Mouse (Mus musculus): ENCODE measurements around the gene Igf1r. TPM values are rescaled to one million over a fixed set of nuclear protein-coding genes. Genes with fewer than 3 reads are reported as not detected.
A peak's percentile ranks its signal among the peaks of the same experiment; 100 is the strongest.

Gene Igf1r
- polyA plus RNA-seq, 1 experiment: 16.9 TPM

DNA sequence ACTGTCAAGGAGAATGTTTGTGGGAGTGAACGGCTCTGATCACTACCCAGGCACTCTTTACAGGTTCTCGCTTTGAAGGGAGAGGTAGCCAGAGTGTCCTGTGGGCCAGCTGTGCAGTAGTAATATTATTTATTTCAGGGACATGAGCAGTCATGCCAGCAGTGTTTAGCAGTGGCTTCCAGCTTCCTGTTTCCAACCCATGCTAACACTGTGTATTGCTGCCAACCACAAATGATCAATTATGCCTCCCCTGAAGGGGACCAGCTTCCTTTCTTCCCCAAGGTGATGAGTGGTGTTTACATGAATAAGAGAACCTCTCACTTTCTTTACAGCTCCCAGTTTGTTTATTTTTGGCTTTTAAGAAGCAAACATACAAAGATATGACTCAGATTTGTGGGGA is 28.4 kb upstream of the Igf1r start:
- 24% methylated on average over 2 of the region's 2 CpGs for WGBS
- DNase-seq: no peak
- Histone ChIP-seq H3K4me1 (ENCODE audit: control insufficient read depth, insufficient read depth, low read length) (no peaks in the 10 kb centered on the region), H3K4me3 (replicated peaks; ENCODE audit: extremely low read depth, low read depth, low read length) (no peak overlapping the region)
- TF ChIP-seq POLR2A (IDR thresholded peaks at IDR 0.05; ENCODE audit: borderline replicate concordance, extremely low read depth, low read depth, low read length) (no peak), CTCF (IDR thresholded peaks at IDR 0.05; ENCODE audit: insufficient read depth, low read length) (no peak)

DNA sequence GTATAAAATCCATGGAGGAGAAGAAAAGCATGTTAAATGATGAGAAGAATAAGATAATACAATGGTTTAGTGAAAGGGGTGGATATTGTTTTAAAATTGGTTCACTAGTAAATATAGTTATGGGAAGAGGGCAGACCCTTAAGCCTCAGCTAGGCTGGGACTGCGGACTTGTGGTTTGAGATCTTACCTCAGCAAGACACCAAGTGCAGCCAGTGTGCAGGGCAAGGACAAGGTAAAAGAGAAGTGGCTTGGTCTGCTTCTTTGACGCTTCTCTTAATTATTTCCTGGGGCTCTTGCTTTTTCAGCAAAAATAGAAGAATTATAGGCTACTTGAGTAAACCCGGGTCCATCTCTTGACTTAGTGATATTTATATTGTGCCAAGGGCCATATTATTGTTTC is 22.5 kb upstream of the Igf1r start:
- Histone ChIP-seq H3K4me3 (replicated peaks; ENCODE audit: extremely low read depth, low read depth, low read length) (no peak overlapping the region), H3K4me1 (ENCODE audit: control insufficient read depth, insufficient read depth, low read length) (no peaks in the 10 kb centered on the region)
- DNase-seq: no peak
- 59% methylated on average over 3 of the region's 3 CpGs for WGBS
- TF ChIP-seq CTCF (IDR thresholded peaks at IDR 0.05; ENCODE audit: insufficient read depth, low read length) (no peak), POLR2A (IDR thresholded peaks at IDR 0.05; ENCODE audit: borderline replicate concordance, extremely low read depth, low read depth, low read length) (no peak)

DNA sequence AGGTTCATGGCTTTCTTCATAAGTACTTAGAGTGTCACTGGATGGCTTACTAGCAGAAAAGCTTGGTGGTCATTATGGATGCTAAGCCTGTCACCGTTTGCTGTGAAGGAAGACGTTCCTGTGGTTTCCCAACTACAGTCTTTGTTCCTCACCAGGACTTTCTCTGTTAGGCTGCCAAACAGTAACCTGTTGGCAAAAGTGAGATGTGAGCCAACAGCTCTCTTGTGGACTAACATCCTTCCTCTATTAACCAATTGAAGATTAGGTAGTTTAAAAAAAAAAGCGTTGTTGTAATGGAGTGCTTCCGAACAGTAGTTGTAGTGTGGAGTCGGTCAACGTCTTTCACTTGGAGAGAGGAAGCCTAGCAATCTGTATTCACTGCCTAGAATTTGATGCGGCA is 15.8 kb upstream of the Igf1r start:
- 68% methylated on average over 7 of the region's 7 CpGs for WGBS
- no peak for DNase-seq
- no peak overlapping the region for H3K4me3 ChIP-seq (replicated peaks; ENCODE audit: extremely low read depth, low read depth, low read length)
- TF ChIP-seq POLR2A (IDR thresholded peaks at IDR 0.05; ENCODE audit: borderline replicate concordance, extremely low read depth, low read depth, low read length) (no peak), CTCF (IDR thresholded peaks at IDR 0.05; ENCODE audit: insufficient read depth, low read length) (no peak)
- no peaks in the 10 kb centered on the region for H3K4me1 ChIP-seq (ENCODE audit: control insufficient read depth, insufficient read depth, low read length)

DNA sequence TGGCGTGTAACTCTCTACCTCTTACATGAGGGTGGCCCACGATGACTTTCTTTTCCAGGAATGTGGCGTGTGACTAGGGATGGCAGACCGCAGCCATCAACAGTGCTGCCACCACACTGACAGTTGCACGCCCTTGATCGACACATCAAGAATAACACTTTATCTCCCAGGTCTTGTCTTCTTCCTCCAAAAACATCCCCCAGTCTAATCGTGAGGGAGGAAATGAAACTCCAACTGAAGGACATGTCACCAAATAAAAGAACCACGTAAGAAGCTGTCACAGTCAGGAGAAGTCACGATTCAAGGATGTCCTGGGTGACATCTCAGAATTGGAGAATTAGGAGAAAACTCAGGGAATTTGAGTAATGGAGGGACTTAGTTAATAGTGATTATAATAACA is 8.8 kb upstream of the Igf1r start:
- TF ChIP-seq CTCF (IDR thresholded peaks at IDR 0.05; ENCODE audit: insufficient read depth, low read length) (no peak), POLR2A (IDR thresholded peaks at IDR 0.05; ENCODE audit: borderline replicate concordance, extremely low read depth, low read depth, low read length) (no peak)
- DNase-seq: no peak
- no peak overlapping the region for H3K4me3 ChIP-seq (replicated peaks; ENCODE audit: extremely low read depth, low read depth, low read length)
- 60% methylated on average over 9 of the region's 9 CpGs for WGBS
- H3K4me1 ChIP-seq (ENCODE audit: control insufficient read depth, insufficient read depth, low read length): no peaks in the 10 kb centered on the region

DNA sequence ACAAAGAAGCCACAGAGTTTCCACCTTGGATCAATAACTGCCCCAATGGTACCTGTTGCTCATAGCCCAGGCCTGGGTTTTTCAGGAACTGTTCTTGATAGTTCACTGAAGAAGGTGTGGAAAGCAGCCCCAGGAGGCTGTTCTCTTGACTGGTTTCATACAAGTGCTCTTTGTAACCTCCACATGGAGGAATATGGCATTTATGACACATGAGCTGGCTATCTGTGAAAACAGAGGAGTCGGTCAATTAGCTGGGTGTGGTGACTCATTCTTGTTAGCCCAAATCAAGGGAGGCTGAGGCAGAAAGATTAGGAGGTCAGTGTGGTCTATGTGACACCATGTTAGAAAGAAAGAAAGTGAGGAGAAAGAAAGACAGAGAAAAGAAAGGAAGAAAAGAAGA is 5.7 kb upstream of the Igf1r start:
- TF ChIP-seq CTCF (IDR thresholded peaks at IDR 0.05; ENCODE audit: insufficient read depth, low read length): no peak
- TF ChIP-seq POLR2A (IDR thresholded peaks at IDR 0.05; ENCODE audit: borderline replicate concordance, extremely low read depth, low read depth, low read length): no peak
- no peak for DNase-seq
- Histone ChIP-seq H3K4me3 (replicated peaks; ENCODE audit: extremely low read depth, low read depth, low read length) (no peak overlapping the region), H3K4me1 (ENCODE audit: control insufficient read depth, insufficient read depth, low read length) (no peaks in the 10 kb centered on the region)
- WGBS: 72% methylated on average over 1 of the region's 1 CpGs

DNA sequence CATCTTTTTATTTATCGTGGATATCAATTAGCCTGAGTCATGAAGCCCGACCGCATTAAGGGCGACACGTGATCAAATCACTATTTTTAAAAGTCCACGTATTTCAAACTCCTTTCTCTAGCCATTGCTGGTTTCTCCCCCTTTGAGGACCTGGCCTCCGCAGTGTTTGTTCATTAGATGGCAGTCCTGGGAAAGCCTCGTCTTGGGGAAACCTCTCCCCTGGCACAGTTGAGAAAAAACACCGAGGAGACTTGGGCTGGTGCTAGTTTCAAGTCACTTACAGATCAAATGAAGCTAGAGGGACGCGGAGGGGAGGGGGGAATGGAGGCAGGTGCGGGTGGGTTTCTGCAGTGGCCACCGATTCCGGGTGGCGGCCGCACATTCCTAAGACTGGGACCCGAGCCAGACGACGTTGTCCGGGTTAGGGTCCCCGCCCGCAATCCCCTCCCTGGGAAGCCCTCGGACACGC is 2.2 kb upstream of the Igf1r start:
- DNase-seq: no peak
- H3K4me3 ChIP-seq (replicated peaks; ENCODE audit: extremely low read depth, low read depth, low read length): peak overlapping the region; percentile 78
- WGBS: under 1% methylated on average over 24 of the region's 24 CpGs

DNA sequence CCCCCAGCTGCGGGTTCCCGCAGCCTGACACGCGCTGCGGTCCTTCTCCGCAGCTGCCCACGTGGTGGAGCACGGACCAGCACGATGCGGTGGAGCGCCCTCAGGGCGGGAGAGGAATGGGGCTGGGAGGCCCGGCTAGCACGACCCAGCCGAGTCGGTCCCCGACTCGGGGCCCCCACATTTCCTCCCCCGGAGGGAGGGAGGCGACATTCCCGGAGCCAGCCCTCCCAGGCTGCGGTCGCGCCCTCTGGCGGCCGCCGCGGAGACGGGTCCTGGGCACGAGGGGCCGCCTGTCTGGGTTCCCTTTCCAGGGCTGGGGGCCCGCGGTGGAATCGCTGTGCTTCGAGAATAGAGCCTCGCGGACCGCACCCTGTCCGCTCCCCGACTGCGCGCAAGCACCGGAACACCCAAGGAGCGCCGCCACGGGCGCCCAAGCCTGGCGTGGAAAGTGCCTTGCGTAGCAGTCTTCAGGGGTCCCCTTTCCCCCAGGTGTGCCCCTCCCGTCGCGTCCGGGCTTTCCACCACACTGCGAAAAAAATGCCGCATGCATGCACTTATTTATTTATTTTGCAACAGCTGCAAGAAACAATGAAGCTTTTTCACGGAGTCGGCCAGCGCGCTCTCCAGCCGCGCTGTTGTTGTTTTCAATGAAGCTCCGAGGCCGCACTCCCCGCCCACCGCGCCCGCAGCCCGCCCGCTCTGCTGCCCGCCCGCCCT is 1.7 kb upstream of the Igf1r start:
- peak overlapping the region; percentile 78 for H3K4me3 ChIP-seq (replicated peaks; ENCODE audit: extremely low read depth, low read depth, low read length)
- peak; percentile 85 for DNase-seq
- no peak for TF ChIP-seq POLR2A (IDR thresholded peaks at IDR 0.05; ENCODE audit: borderline replicate concordance, extremely low read depth, low read depth, low read length)
- peak; percentile 26; the same call in 1 of the 2 replicates for TF ChIP-seq CTCF (IDR thresholded peaks at IDR 0.05; ENCODE audit: insufficient read depth, low read length)
- no peaks in the 10 kb centered on the region for H3K4me1 ChIP-seq (ENCODE audit: control insufficient read depth, insufficient read depth, low read length)
- under 1% methylated on average over 71 of the region's 71 CpGs for WGBS

More for the DNA sequence above, 2.2 kb upstream of the Igf1r start:
- TF ChIP-seq CTCF (IDR thresholded peaks at IDR 0.05; ENCODE audit: insufficient read depth, low read length): no peak
- TF ChIP-seq POLR2A (IDR thresholded peaks at IDR 0.05; ENCODE audit: borderline replicate concordance, extremely low read depth, low read depth, low read length): no peak
- no peaks in the 10 kb centered on the region for H3K4me1 ChIP-seq (ENCODE audit: control insufficient read depth, insufficient read depth, low read length)

GRCm38 (mm10) chr7:67951532-67952035 is 1.0 kb upstream of the Igf1r start:
- Histone ChIP-seq H3K4me3 (replicated peaks; ENCODE audit: extremely low read depth, low read depth, low read length) (peak overlapping the region; percentile 78), H3K4me1 (ENCODE audit: control insufficient read depth, insufficient read depth, low read length) (no peaks in the 10 kb centered on the region)
- DNase-seq: peak; percentile 96
- under 1% methylated on average over 52 of the region's 73 CpGs for WGBS
- TF ChIP-seq POLR2A (IDR thresholded peaks at IDR 0.05; ENCODE audit: borderline replicate concordance, extremely low read depth, low read depth, low read length) (no peak), CTCF (IDR thresholded peaks at IDR 0.05; ENCODE audit: insufficient read depth, low read length) (no peak)

DNA sequence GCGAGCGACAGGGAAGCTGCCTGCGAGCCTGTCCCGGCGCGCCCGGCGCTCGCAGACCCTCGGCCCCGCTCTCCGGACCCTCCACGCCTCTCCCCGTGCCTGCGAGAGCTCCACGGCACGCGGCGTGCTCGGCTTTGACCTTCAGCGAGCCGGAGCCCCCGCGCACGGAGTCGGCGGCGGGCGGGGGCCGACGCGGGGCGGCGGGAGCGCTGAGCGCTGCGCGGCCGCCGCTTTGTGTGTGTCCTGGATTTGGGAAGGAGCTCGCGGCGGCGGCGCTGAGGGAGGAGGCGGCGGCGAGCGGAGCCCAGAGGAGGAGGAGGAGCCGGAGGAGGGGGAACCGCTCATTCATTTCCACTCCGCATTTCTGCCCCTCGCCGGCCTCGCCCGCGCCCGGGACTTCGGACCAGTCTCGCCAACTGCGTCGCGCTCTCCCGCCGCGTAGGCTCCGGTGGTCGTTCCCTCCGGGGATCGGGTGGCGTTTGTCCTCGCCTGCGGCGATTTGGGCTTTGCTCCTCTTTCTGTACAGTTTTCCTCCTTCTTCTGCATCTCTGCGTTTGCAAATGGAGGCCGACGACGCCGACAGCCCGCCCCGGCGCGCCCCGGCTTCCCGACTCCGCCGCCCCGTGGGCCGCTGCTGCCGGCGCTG is 468 bp upstream of the Igf1r start:
- TF ChIP-seq POLR2A (IDR thresholded peaks at IDR 0.05; ENCODE audit: borderline replicate concordance, extremely low read depth, low read depth, low read length): 0 out of 2 replicates have a peak, but pooled peaks have one; percentile 5
- TF ChIP-seq CTCF (IDR thresholded peaks at IDR 0.05; ENCODE audit: insufficient read depth, low read length): no peak
- peaks cover 1% of the 10 kb centered on the region; the same call in 1 of the 2 replicates for H3K4me1 ChIP-seq (ENCODE audit: control insufficient read depth, insufficient read depth, low read length)
- WGBS: under 1% methylated on average over 80 of the region's 91 CpGs
- H3K4me3 ChIP-seq (replicated peaks; ENCODE audit: extremely low read depth, low read depth, low read length): peak overlapping the region; percentile 78
- peak; percentile 75 for DNase-seq

All from lung, adult 2 months (tissue).